Comparison of ENCODE assay signal across 11 mouse cellular contexts in the genomic region with DNA sequence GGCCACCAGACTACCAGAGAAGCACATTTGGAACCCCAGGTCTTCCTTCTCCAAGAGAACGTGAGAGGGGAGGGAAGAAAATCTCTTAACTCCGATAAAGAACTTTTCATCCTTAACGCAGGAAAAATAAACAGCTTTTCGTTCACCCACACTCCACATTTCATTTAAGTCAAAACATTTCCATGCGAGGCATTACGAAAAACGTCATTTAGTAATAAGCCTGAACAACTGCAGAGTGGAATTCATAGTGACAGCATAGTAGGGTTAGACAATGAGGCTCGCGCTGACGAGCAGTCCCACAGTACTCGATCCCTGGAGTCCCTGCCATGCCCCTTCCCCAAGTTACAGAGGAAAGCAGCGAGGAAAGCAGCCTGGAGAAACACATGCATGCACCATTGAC.
DNase-seq lines count a peak whose midpoint lies in the region; ATAC-seq and TF ChIP-seq lines count a peak whose summit lies in the region.
"Had no signal": no experiment of that assay in that cellular context is flagged by ENCODE, and none has a peak within 500 bp of the region (broad histone marks: within the 10 kb centered on the region; RNA-seq: fewer than 3 reads in every experiment).

No protein-coding gene starts in this region.

- H3K9me3 ChIP-seq in heart, embryonic 11.5 days (replicated peaks; ENCODE audit: control insufficient read depth, low read length) = no peaks in the 10 kb centered on the region
- H3K9me3 ChIP-seq in hindbrain, embryonic 13.5 days = no peaks in the 10 kb centered on the region
- H3K9me3 ChIP-seq in midbrain, embryonic 14.5 days (ENCODE audit: control insufficient read depth, low read length) = no peaks in the 10 kb centered on the region
- no peaks in the 10 kb centered on the region for H3K9me3 ChIP-seq in kidney, embryonic 16.5 days (ENCODE audit: low read length)
- no peaks in the 10 kb centered on the region for H3K9me3 ChIP-seq in kidney, embryonic 15.5 days (replicated peaks)
- H3K9me3 ChIP-seq: liver, embryonic 15.5 days had no signal

- H3K4me1 ChIP-seq in heart, embryonic 11.5 days (ENCODE audit: control insufficient read depth, insufficient read depth, low read length) = no peaks in the 10 kb centered on the region
- H3K4me1 ChIP-seq in cortical plate, adult 2 months (ENCODE audit: control insufficient read depth, insufficient read depth, low read length) = no peaks in the 10 kb centered on the region
- peaks cover 20% of the 10 kb centered on the region for H3K4me1 ChIP-seq in hindbrain, embryonic 13.5 days (replicated peaks)
- H3K4me1 ChIP-seq in midbrain, embryonic 14.5 days (ENCODE audit: control insufficient read depth, insufficient read depth, low read length) = peaks cover 25% of the 10 kb centered on the region
- H3K4me1 ChIP-seq in kidney, embryonic 16.5 days (ENCODE audit: insufficient read depth, low read length) = no peaks in the 10 kb centered on the region
- no peaks in the 10 kb centered on the region for H3K4me1 ChIP-seq in kidney, embryonic 15.5 days
- H3K4me1 ChIP-seq: liver, embryonic 15.5 days had no signal

- TF ChIP-seq CTCF in cortical plate, adult 2 months (IDR thresholded peaks at IDR 0.05; ENCODE audit: extremely low read depth, insufficient read depth, low read length) = no peak

- H3K9ac ChIP-seq in heart, embryonic 11.5 days (ENCODE audit: low read depth, low read length) = no peak overlapping the region
- no peak overlapping the region for H3K9ac ChIP-seq in hindbrain, embryonic 13.5 days
- H3K9ac ChIP-seq in midbrain, embryonic 14.5 days (replicated peaks; ENCODE audit: low read length) = no peak overlapping the region
- H3K9ac ChIP-seq in kidney, embryonic 16.5 days (replicated peaks; ENCODE audit: low read length) = no peak overlapping the region
- no peak overlapping the region for H3K9ac ChIP-seq in kidney, embryonic 15.5 days
- H3K9ac ChIP-seq: liver, embryonic 15.5 days had no signal

- peak overlapping the region; percentile 29; the same call in 1 of the 2 replicates for H3K4me2 ChIP-seq in heart, embryonic 11.5 days
- peak overlapping the region; percentile 25 for H3K4me2 ChIP-seq in hindbrain, embryonic 13.5 days
- peak overlapping the region; percentile 36 for H3K4me2 ChIP-seq in midbrain, embryonic 14.5 days (ENCODE audit: low read length)
- H3K4me2 ChIP-seq in kidney, embryonic 16.5 days (replicated peaks; ENCODE audit: low read depth, low read length) = no peak overlapping the region
- H3K4me2 ChIP-seq in kidney, embryonic 15.5 days = no peak overlapping the region
- H3K4me2 ChIP-seq: liver, embryonic 15.5 days had no signal

- no peak for DNase-seq in heart, adult 9 months (ENCODE audit: low spot score in 2 of 2)
- peak; percentile 23 for DNase-seq in midbrain, embryonic 14.5 days
- DNase-seq: heart, adult 2 months had no signal

- H3K27ac ChIP-seq in heart, embryonic 11.5 days (ENCODE audit: low read depth, low read length) = no peak overlapping the region
- H3K27ac ChIP-seq in cortical plate, adult 2 months (ENCODE audit: insufficient read depth, low read length) = peak overlapping the region; percentile 72; the same call in 1 of the 2 replicates
- H3K27ac ChIP-seq in hindbrain, embryonic 13.5 days = no peak overlapping the region
- H3K27ac ChIP-seq in midbrain, embryonic 14.5 days (replicated peaks; ENCODE audit: low read depth, low read length) = no peak overlapping the region
- H3K27ac ChIP-seq in kidney, embryonic 16.5 days (ENCODE audit: low read length) = no peak overlapping the region
- H3K27ac ChIP-seq in kidney, embryonic 15.5 days = no peak overlapping the region
- H3K27ac ChIP-seq: heart, adult 2 months; liver, embryonic 15.5 days had no signal

- H3K36me3 ChIP-seq in heart, embryonic 11.5 days (ENCODE audit: control insufficient read depth, insufficient read depth, low read length) = no peaks in the 10 kb centered on the region
- H3K36me3 ChIP-seq in hindbrain, embryonic 13.5 days = no peaks in the 10 kb centered on the region
- no peaks in the 10 kb centered on the region for H3K36me3 ChIP-seq in midbrain, embryonic 14.5 days (ENCODE audit: control insufficient read depth, insufficient read depth, low read length)
- H3K36me3 ChIP-seq in kidney, embryonic 16.5 days (ENCODE audit: insufficient read depth, low read length) = no peaks in the 10 kb centered on the region
- no peaks in the 10 kb centered on the region for H3K36me3 ChIP-seq in kidney, embryonic 15.5 days
- H3K36me3 ChIP-seq: liver, embryonic 15.5 days had no signal

- TF ChIP-seq POLR2A in cortical plate, adult 2 months (IDR thresholded peaks at IDR 0.05; ENCODE audit: extremely low read depth, insufficient read depth, low read length) = no peak

- no peak overlapping the region for H3K4me3 ChIP-seq in heart, embryonic 11.5 days (ENCODE audit: low read depth, low read length)
- peak overlapping the region; percentile 83 for H3K4me3 ChIP-seq in cortical plate, adult 2 months (ENCODE audit: insufficient read depth, low read length)
- H3K4me3 ChIP-seq in hindbrain, embryonic 13.5 days = no peak overlapping the region
- H3K4me3 ChIP-seq in midbrain, embryonic 14.5 days (replicated peaks; ENCODE audit: low read depth, low read length) = no peak overlapping the region
- H3K4me3 ChIP-seq in kidney, embryonic 16.5 days (ENCODE audit: low read length) = no peak overlapping the region
- no peak overlapping the region for H3K4me3 ChIP-seq in kidney, embryonic 15.5 days (replicated peaks)
- H3K4me3 ChIP-seq: heart, adult 2 months; liver, embryonic 15.5 days had no signal

- no peak for ATAC-seq in heart, embryonic 11.5 days (replicated peaks; ENCODE audit: insufficient number of reproducible peaks, low FRiP score, low TSS enrichment)
- ATAC-seq in hindbrain, embryonic 13.5 days (ENCODE audit: low FRiP score) = no peak
- no peak for ATAC-seq in midbrain, embryonic 14.5 days (ENCODE audit: low FRiP score, low TSS enrichment)
- no peak for ATAC-seq in kidney, embryonic 16.5 days (ENCODE audit: low FRiP score, low TSS enrichment)
- no peak for ATAC-seq in kidney, embryonic 15.5 days (replicated peaks; ENCODE audit: low FRiP score)
- ATAC-seq in inflammation-experienced regulatory T-cells, adult 6 months = no peak
- ATAC-seq: Patski had no signal

- WGBS in heart, embryonic 11.5 days (ENCODE audit: insufficient replicate concordance) = 54% methylated on average over 12 of the region's 12 CpGs
- 48% methylated on average over 12 of the region's 12 CpGs for WGBS in hindbrain, embryonic 13.5 days
- WGBS in midbrain, embryonic 14.5 days = 29% methylated on average over 12 of the region's 12 CpGs
- 54% methylated on average over 12 of the region's 12 CpGs for WGBS in kidney, embryonic 16.5 days
- WGBS in kidney, embryonic 15.5 days = 58% methylated on average over 12 of the region's 12 CpGs

- no peaks in the 10 kb centered on the region for H3K27me3 ChIP-seq in heart, embryonic 11.5 days (ENCODE audit: control insufficient read depth, insufficient read depth, low read length)
- 0 out of 2 replicates have a peak, but pooled peaks cover 6% of the 10 kb centered on the region for H3K27me3 ChIP-seq in hindbrain, embryonic 13.5 days
- no peaks in the 10 kb centered on the region for H3K27me3 ChIP-seq in midbrain, embryonic 14.5 days (ENCODE audit: control insufficient read depth, insufficient read depth, low read length)
- peaks cover 8% of the 10 kb centered on the region; the same call in 1 of the 2 replicates for H3K27me3 ChIP-seq in kidney, embryonic 16.5 days (ENCODE audit: insufficient read depth, low read length)
- H3K27me3 ChIP-seq in kidney, embryonic 15.5 days = peaks cover 9% of the 10 kb centered on the region
- H3K27me3 ChIP-seq: liver, embryonic 15.5 days had no signal

Comparison
In these comparisons a context has a peak if more than half of its experiments do, and no peak if none do; other contexts are left out.
1. H3K4me2 ChIP-seq: peak in heart, embryonic 11.5 days (single experiment), hindbrain, embryonic 13.5 days (single experiment) and midbrain, embryonic 14.5 days (single experiment); none in kidney, embryonic 16.5 days (single experiment) and kidney, embryonic 15.5 days (single experiment).